Mouse (Mus musculus) ES-Bruce4 (cell line): ENCODE measurements around the gene E130114P18Rik. TPM values are rescaled to one million over a fixed set of nuclear protein-coding genes. Genes with fewer than 3 reads are reported as not detected.

Experiments
- H3K27ac ChIP-seq: 2 replicates; pipeline ENCODE4 v1.5.1; 2012; ENCODE audit warnings: low read length, inconsistent platforms; ENCODE audit not compliant: insufficient read depth
- H3K27me3 ChIP-seq: 2 replicates; pipeline ENCODE4 v1.6.1; 2012; ENCODE audit warnings: mild to moderate bottlenecking, low read length, inconsistent platforms; ENCODE audit not compliant: control insufficient read depth, poor library complexity, insufficient read depth, severe bottlenecking
- H3K36me3 ChIP-seq: 2 replicates; pipeline ENCODE4 v1.6.1; 2012; ENCODE audit warnings: inconsistent platforms, mild to moderate bottlenecking, low read length, moderate library complexity; ENCODE audit not compliant: control insufficient read depth, poor library complexity, insufficient read depth, severe bottlenecking
- H3K4me1 ChIP-seq: one replicate; pipeline ENCODE4 v1.8.1; 2011; ENCODE audit warnings: low read length; ENCODE audit not compliant: control insufficient read depth, insufficient read depth
- H3K4me3 ChIP-seq: 2 replicates; pipeline ENCODE4 v1.5.1; 2011; ENCODE audit warnings: low read depth, mild to moderate bottlenecking, low read length
- H3K9ac ChIP-seq: 2 replicates; pipeline ENCODE4 v1.6.1; 2012; ENCODE audit warnings: low read depth, mild to moderate bottlenecking, inconsistent platforms; ENCODE audit not compliant: poor library complexity, severe bottlenecking
- H3K9me3 ChIP-seq: replicated peaks from 2 replicates; pipeline ENCODE4 v1.6.1; 2012; ENCODE audit warnings: mild to moderate bottlenecking, low read length, inconsistent platforms; ENCODE audit not compliant: control insufficient read depth, poor library complexity, insufficient read depth, severe bottlenecking
- CTCF ChIP-seq: IDR thresholded peaks from one replicate; pipeline ENCODE4 v1.8.1; 2011; ENCODE audit warnings: low read depth, low read length
- EP300 ChIP-seq: IDR thresholded peaks from 2 replicates; pipeline ENCODE4 v1.6.1; 2011; ENCODE audit warnings: low read depth, low read length; ENCODE audit not compliant: insufficient read depth
- POLR2A ChIP-seq: IDR thresholded peaks from one replicate; pipeline ENCODE4 v1.8.1; 2011; ENCODE audit warnings: low read length; ENCODE audit not compliant: insufficient read depth
- polyA plus RNA-seq: library from polyadenylated mRNA; stranded (reverse); fragments of >200 nt; gene quantifications from 2 replicates; pipeline ENCODE4 v1.2.4, GENCODE M21; 2011; ENCODE audit warnings: low read depth; ENCODE audit not compliant: missing spikeins, insufficient read depth, insufficient read length

Gene E130114P18Rik
- polyA plus RNA-seq, 1 experiment = not detected

GRCm38 (mm10) chr4:97730416-97730815, 47.5 kb downstream of the E130114P18Rik start:
- Histone ChIP-seq H3K36me3 (no peaks in the 10 kb centered on the region), H3K9me3 (no peaks in the 10 kb centered on the region), H3K27me3 (no peaks in the 10 kb centered on the region), H3K4me1 (no peaks in the 10 kb centered on the region), H3K9ac (no peak overlapping the region), H3K4me3 (no peak overlapping the region), H3K27ac (no peak overlapping the region)
- TF ChIP-seq POLR2A (no peak), EP300 (no peak), CTCF (no peak)

GRCm38 (mm10) chr4:97729999-97730398, 47.9 kb downstream of the E130114P18Rik start:
- Histone ChIP-seq H3K9ac (no peak overlapping the region), H3K27ac (no peak overlapping the region), H3K4me3 (no peak overlapping the region), H3K9me3 (no peaks in the 10 kb centered on the region), H3K4me1 (no peaks in the 10 kb centered on the region), H3K27me3 (no peaks in the 10 kb centered on the region), H3K36me3 (no peaks in the 10 kb centered on the region)
- TF ChIP-seq CTCF (no peak), POLR2A (no peak), EP300 (no peak)

- H3K9ac ChIP-seq = no peak overlapping the region
- no peaks in the 10 kb centered on the region for H3K9me3 ChIP-seq
- no peaks in the 10 kb centered on the region for H3K4me1 ChIP-seq
- no peaks in the 10 kb centered on the region for H3K27me3 ChIP-seq
- no peak for TF ChIP-seq EP300
- TF ChIP-seq POLR2A = no peak
- no peak for TF ChIP-seq CTCF
- H3K4me3 ChIP-seq = no peak overlapping the region
- H3K27ac ChIP-seq = no peak overlapping the region
- H3K36me3 ChIP-seq = no peaks in the 10 kb centered on the region
Measured at GRCm38 (mm10) chr4:97728520-97728919, 49.4 kb downstream of the E130114P18Rik start.

GRCm38 (mm10) chr4:97723374-97723773, 54.5 kb downstream of the E130114P18Rik start:
- TF ChIP-seq EP300 (no peak), CTCF (no peak), POLR2A (no peak)
- Histone ChIP-seq H3K4me1 (no peaks in the 10 kb centered on the region), H3K27ac (no peak overlapping the region), H3K4me3 (no peak overlapping the region), H3K27me3 (no peaks in the 10 kb centered on the region), H3K9me3 (no peaks in the 10 kb centered on the region), H3K9ac (no peak overlapping the region), H3K36me3 (no peaks in the 10 kb centered on the region)

- no peaks in the 10 kb centered on the region for H3K36me3 ChIP-seq
- no peak overlapping the region for H3K27ac ChIP-seq
- H3K4me3 ChIP-seq = no peak overlapping the region
- H3K27me3 ChIP-seq = no peaks in the 10 kb centered on the region
- no peaks in the 10 kb centered on the region for H3K9me3 ChIP-seq
- H3K4me1 ChIP-seq = no peaks in the 10 kb centered on the region
- H3K9ac ChIP-seq = no peak overlapping the region
- no peak for TF ChIP-seq CTCF
- no peak for TF ChIP-seq EP300
Measured at GRCm38 (mm10) chr4:97722666-97723065, 55.2 kb downstream of the E130114P18Rik start.

- Histone ChIP-seq H3K27me3 (no peaks in the 10 kb centered on the region), H3K36me3 (no peaks in the 10 kb centered on the region), H3K9ac (no peak overlapping the region), H3K4me3 (no peak overlapping the region), H3K9me3 (no peaks in the 10 kb centered on the region), H3K27ac (no peak overlapping the region), H3K4me1 (no peaks in the 10 kb centered on the region)
- no peak for TF ChIP-seq EP300
- TF ChIP-seq CTCF = no peak
- no peak for TF ChIP-seq POLR2A
Measured at GRCm38 (mm10) chr4:97714616-97715015, 63.3 kb downstream of the E130114P18Rik start.
